Mouse (Mus musculus): ENCODE results near the gene Tbca.

- TF ChIP-seq POLR2A (IDR thresholded peaks at IDR 0.05; ENCODE audit: control insufficient read depth, extremely low read depth, insufficient read depth, low read length, poor library complexity) = no peak
- TF ChIP-seq CTCF (IDR thresholded peaks at IDR 0.05; ENCODE audit: borderline replicate concordance, control insufficient read depth, extremely low read depth, insufficient read depth, low read length, poor library complexity) = no peak
Observed at GRCm38 (mm10) chr13:94872439-94872838, 83.7 kb downstream of the Tbca start.
